Mouse (Mus musculus) lung, postnatal 4 days (tissue): ENCODE data around the gene Tbcc.
"Not testable (repeated sequence)": the region's sequence is repeated elsewhere in the genome, so short reads cannot be mapped to it uniquely, and the experiment has no call there.

Source experiments
- DNase-seq, 2 experiments: peaks; one replicate each; pipeline ENCODE4 v3.0.0; 2021

Tbcc gene

DNA sequence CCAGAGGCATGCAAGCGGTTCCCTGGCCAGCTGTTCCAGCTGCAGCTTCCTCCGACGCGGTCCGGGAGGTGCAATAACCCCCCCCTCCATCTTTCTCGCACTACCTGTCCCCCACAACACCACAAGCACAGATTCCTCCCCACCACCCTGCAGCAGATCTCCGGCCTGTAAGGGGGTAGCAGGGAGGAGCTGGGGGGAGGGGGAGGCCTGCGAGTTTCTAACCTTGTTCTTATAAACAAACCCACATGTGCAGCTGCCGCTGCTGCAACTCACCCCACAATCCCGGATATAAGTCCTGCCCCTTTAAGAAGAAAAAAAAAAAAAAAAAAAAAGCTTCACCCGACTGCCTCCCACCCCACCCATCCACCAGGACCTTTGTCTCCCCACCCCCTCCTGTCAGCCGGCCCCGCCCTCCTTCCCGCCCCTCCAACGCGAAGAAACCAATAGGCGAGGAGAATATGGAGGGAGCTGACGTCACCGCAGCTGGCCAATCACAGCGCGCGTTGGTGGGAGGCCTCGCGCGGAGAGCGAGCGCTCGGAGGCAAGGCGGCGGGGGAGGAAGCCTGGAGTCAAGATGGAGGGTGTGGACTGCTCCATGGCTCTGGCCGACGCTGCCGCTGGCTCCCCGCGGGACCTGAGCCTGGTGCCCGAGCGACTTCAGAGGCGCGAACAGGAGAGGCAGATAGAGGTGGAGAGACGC is at the start of gene Tbcc:
Gene Tbcc (plus strand): TSS at position 569 of the 700 bp plus-strand sequence.
- peak; percentile 97 to 98 for DNase-seq

- no peak for DNase-seq
Measured at GRCm38 (mm10) chr17:46843022-46843421, 47.5 kb upstream of the Tbcc start.

DNA sequence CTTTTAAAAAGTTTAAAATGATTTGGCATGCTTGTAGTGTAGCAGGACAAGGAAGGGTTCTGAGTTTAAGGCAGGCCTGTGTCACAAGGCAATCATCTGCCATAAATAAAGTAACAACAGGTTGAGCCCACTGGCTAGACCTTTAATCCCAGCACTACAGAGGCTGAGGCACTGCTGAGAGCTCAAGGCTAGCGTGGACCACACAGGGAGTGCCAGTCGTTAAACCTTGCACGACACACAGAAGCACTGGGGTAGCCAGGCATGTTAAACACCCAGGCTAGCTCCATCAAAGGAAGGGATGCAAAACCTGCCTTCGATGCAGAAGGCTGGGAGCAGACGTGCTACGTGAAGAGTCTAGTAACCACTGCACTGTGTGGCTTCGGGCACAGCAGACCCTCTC is 46.8 kb upstream of the Tbcc start:
- DNase-seq = no peak

GRCm38 (mm10) chr17:46844811-46845210 is 45.7 kb upstream of the Tbcc start:
- DNase-seq = no peak

DNA sequence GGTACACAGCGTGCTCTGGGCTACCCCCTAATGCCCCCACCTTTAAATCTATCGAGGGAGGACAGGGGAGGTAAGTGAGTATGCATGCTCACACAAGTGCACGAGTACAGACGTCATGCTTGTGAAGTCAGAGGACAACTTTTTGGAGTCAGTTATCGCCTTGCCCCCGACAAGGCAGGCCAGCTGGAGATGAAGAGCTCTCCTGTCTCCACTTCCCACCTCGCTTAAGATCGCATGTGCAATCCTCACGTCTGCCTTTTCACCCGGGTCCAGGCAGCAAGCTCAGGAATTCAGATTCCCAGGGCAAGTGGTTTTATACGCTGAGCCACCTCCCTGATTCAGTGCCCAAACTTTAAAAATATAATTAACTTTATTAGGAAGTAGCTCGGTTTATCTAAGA is 45.2 kb upstream of the Tbcc start:
- no peak for DNase-seq

DNA sequence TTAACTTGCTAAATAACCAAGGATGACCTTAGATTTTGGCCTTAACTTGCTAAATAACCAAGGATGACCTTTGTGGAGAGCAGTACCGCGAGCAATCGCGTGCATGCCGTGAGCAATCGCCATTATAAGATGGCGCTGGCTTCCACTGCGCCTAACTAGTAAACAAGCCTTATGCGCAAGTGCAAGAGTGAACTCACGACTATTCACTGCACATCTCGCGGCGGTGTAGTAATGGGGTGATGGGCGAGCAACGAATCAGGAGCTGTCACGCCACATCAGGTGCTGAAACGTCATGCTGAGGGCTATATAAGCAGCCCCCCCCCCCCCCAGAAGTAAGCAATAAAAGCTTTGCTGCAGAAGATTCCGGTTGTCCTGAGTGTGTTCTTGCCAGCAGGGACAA is 43.9 kb upstream of the Tbcc start:
- not testable (repeated sequence) for DNase-seq

GRCm38 (mm10) chr17:46847206-46847605 is 43.3 kb upstream of the Tbcc start:
- DNase-seq = no peak

DNA sequence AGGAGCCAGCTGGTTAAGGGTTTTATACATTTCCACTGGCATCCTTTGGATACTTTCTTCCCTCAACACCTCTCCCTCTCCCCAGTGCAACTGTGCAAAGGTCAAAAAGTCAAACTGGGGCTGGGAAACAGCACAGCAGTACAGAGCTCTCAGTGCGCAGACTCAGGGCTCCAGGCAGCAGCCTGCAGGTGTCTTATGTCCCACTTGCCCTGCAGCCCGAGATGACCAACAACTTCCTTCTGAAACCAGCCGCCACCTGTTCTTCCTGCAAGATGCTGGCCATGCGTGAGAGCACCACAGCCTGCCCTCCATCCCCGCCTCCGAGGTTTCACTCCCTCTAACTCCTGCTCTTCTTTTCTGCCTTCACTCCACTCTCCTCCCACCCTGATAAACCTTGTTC is 37.8 kb upstream of the Tbcc start:
- peak; percentile 28 to 50 for DNase-seq

DNA sequence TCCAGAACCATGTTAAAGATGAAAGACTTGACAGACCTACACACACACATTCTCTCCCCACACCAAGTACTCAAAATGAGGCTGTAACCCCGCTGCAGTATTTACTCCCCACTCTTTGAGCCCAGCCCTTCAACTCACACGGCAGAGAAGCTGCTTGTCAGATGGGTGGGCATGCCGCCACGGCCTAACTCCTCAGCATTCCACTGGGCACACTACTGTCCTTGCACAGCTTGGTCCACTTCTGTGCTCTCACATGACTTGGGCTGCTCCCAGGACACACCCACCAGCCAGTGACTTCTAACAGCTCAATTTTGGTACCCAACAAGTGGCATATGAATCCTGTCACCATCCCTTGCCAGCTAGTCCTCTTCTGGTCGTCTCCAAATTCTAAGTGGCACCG is 37.2 kb upstream of the Tbcc start:
- DNase-seq = peak; percentile 72 to 88

DNA sequence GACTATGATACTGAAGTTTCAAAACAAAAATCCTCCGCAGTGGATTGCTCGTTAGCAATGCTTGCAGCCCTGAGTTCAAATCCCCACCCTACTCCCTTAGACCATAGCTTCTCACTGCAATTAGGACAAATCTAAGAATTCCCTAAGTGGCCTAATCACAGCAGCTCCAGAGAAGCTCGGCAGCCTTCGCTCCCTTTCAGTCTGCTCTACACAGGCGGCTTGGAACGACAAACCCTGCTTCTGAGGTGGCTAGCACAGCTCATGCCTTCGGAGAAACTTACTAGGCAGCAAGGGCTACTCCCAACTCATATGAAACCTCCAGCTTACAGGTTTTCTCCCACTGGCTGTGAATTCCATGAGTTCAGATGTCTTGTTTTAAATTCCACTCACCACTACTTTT is 36.4 kb upstream of the Tbcc start:
- DNase-seq = no peak

DNA sequence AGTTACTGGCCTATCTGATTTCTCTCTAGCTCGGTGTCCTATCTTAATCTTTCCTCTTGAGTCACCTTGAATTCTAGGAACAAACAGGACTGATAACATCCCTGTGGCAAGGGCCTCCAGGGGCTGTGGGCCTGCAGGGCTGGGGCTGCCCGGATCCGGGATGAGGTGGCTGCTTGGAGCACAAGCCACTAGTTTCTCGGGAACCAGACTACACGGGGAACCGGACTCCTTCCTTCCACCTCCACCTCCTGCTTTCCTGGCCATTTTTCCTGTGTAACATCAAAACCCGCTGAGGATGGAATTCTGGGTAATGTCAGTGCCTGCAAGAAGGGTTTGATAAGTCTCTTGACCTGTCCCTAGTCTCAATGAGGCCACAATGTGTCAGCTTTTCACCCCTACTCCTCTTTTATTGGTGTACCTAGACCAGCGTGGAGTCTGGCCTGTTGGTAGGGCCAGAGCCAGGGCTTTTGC is 35.8 kb upstream of the Tbcc start:
- no peak for DNase-seq

GRCm38 (mm10) chr17:46855328-46856106 is 35.0 kb upstream of the Tbcc start:
- DNase-seq = peak in 1 of 2 experiments; percentile 30

- no peak for DNase-seq
Measured at GRCm38 (mm10) chr17:46856107-46856388, 34.4 kb upstream of the Tbcc start.

- DNase-seq = peak; percentile 89 to 91
Measured at GRCm38 (mm10) chr17:46856471-46857360, 33.8 kb upstream of the Tbcc start.

GRCm38 (mm10) chr17:46857361-46857902 is 33.1 kb upstream of the Tbcc start:
- DNase-seq = peak; percentile 87 to 92

GRCm38 (mm10) chr17:46857903-46858748 is 32.4 kb upstream of the Tbcc start, which contains the start of gene Bicral:
Bicral (minus strand) TSS chr17:46858482.
- DNase-seq = peak; percentile 82 to 87

- no peak for DNase-seq
Measured at GRCm38 (mm10) chr17:46858749-46859444, 31.6 kb upstream of the Tbcc start.

- DNase-seq = no peak
Measured at GRCm38 (mm10) chr17:46860120-46860519, 30.4 kb upstream of the Tbcc start.

GRCm38 (mm10) chr17:46864566-46865195 is 25.8 kb upstream of the Tbcc start:
- DNase-seq = no peak

GRCm38 (mm10) chr17:46866836-46867235 is 23.6 kb upstream of the Tbcc start:
- DNase-seq = no peak
